Mouse (Mus musculus): Measurements from ENCODE around the gene Ccnd3.

Ccnd3 gene

GRCm38 (mm10) chr17:47504941-47505346 lies at the start of gene Ccnd3:
TSS of gene Ccnd3 (plus strand) at chr17:47505051.
- peak; percentile 69 to 75 for DNase-seq

DNA sequence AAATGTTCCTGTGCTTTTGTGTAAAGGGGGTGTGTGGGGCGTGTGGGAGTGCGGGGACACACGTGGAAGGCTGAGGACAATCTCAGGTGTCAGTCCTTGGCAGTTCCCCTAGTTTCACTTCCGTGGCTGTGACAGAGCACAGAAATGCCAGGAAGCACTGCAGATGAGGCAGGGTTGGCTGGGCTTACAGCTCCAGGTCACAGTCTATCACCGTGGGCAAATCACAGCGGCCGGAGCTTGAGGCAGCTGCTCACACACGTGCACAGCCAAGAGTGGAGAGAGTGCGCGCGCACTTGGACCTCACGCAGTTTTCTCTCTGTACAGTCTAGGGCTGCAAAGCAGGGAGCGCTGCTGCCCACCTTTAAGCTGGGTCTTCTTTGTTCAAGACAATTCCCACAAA lies 46.5 kb upstream of the Ccnd3 start:
- no peak for DNase-seq

DNA sequence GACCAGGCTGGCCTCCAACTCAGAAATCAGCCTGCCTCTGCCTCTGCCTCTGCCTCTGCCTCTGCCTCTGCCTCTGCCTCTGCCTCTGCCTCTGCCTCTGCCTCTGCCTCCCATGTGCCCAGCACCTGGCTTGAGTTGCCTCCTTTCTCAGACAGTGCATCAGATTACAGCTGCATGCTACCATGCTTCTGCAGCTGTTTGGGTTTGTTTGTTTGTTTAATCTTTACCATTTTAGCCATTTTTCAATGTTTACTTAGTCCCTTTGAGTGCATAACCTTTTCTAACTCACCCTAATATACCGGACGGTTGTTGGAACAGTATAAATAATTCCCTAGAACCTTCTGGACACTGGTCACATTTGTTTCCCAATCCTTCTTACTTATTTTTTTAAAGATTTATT lies 45.9 kb upstream of the Ccnd3 start:
- no peak for DNase-seq

- DNase-seq: no peak
These were observed 45.4 kb upstream of the Ccnd3 start for GRCm38 (mm10) chr17:47459341-47459919.

- DNase-seq: no peak
These were observed 43.2 kb upstream of the Ccnd3 start for GRCm38 (mm10) chr17:47461688-47462087.

DNA sequence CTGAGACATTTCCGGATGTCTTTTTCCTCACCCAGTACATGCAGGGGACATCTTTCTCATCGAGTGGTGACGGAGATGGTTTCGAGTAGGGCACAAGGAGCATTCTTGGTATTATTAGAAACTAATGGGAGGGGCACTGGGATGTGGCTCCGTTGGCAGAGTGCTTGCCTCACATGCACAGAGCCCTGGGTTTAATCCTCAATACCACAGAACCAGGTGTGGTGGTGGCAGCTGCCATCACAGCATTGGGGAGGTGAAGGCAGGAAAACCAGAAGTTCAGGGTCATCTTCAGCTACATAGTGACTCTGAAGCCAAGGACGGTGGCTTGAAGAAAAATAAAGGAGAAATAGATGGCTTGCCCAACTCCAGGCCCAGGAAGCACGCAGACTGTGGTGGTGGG lies 42.6 kb upstream of the Ccnd3 start:
- no peak for DNase-seq

- no peak for DNase-seq
These were observed 42.0 kb upstream of the Ccnd3 start for GRCm38 (mm10) chr17:47462728-47463388.

DNA sequence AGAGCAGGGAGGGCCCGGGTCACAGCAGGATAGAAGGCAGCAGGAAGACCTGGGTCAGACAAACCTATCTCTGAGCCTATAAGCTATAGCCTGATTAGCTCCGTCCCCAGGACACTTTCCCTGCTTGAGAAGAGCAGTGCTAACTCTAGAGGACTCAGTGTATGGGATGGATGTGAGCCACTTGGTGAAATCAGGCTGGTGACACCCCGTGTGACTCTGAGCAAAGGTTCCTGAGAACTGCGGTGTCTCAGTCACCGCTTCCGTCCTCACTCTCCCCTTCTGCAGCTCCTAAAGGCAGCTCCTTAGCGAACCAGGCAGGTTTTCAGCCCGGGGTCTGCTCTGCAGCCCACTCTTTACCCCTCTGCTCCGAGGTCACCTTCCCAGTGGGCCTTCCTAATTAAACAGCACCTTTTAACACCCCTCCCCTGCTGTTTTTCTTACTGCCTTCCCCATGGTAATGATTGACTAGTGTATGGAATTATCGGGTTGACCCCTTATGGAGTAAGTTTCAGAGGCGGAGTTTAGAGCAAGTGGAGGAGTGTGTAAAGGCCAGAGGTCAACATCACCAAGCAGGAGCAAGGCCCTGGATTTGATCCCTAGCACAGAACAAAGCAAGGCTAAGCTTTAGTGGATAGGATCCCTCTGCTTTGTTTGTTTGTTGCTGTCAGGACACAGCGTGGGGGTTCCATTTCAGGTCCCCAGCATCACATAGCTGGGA lies 40.4 kb upstream of the Ccnd3 start:
- no peak for DNase-seq

- no peak for DNase-seq
These were observed 39.8 kb upstream of the Ccnd3 start for GRCm38 (mm10) chr17:47465016-47465415.

DNA sequence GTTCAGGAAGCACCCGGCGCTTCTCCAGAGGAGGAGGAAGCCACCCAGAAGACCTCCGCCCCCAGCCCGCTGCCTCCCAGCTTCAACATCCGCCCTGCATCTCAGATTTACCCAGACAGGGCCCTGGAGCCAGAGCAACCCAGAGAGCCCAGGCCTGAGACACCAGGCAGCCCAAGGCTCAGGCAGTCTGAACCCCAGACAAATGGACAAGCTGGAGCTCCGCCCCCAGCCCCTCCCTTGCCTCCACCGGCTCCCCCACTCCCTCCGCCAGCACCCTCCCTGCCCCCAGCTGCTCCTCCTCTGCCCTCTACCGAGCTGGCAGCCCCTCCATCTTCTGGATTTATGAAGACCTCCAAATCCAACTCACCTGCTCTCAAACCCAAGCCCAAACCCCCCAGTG lies 38.6 kb upstream of the Ccnd3 start:
- no peak for DNase-seq

DNA sequence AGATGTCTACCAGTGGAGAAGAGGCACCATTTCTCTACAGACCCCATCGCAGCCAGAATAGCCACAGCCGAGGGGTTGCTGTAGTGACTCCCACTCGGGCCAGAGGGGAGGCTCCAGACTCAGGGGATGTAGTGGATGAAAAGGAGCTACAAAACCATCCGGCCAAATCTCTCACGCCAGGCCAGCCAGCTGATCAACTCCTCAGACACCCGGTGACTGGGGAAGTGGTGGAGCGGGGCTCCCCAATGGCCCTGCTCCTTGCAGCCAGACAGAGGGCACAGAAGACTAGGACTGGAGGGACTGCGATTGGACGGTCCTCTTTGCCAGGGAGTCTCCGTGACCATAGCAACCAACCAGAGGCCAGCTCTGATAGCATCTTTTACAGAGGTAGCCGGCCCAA lies 37.2 kb upstream of the Ccnd3 start:
- no peak for DNase-seq

DNA sequence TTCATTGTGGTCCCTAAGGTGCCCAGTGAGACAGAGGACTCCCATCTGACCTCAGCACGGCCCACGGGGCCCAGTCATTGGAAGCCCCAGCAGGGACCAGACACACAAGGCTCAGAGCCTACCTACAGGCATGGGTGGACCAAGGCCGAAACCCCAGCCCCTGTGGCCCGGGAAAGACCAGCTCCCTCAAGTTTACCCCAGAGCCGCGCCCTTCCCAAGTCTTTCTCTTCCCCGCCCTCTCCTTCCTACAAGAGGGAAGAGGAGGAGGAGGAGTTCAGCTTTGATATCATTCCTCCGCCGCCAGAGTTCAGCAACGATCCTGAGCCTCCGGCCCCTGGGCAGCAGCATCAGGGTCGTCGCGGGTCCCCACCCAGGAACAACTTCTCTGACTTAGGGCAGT lies 36.8 kb upstream of the Ccnd3 start:
- no peak for DNase-seq

DNA sequence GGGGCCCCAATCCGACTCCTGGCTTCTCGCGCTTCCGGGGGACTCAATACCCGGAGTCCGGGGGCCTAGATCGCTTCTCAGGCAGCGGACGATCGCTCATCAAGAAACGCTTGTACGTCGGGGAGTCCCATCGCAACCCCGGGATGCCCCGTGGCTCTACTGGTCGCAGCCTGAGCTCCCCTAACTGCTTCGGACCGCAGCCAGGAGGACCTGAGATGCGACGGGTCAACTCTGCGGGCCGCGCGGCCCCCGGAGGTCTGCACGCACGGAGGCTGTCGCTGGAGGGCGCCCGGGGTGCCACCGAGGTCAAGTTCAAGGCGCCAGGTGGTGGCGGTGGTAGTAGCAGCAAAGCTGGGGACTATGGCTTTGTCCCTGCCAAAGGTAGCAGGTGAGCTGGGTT lies 36.4 kb upstream of the Ccnd3 start:
- no peak for DNase-seq

- no peak for DNase-seq
These were observed 35.2 kb upstream of the Ccnd3 start for GRCm38 (mm10) chr17:47469642-47470041.

- DNase-seq: no peak
These were observed 34.7 kb upstream of the Ccnd3 start for GRCm38 (mm10) chr17:47470121-47470520.

- no peak for DNase-seq
These were observed 34.2 kb upstream of the Ccnd3 start for GRCm38 (mm10) chr17:47470686-47471085.

- DNase-seq: no peak
These were observed 32.2 kb upstream of the Ccnd3 start for GRCm38 (mm10) chr17:47472435-47473350.

DNA sequence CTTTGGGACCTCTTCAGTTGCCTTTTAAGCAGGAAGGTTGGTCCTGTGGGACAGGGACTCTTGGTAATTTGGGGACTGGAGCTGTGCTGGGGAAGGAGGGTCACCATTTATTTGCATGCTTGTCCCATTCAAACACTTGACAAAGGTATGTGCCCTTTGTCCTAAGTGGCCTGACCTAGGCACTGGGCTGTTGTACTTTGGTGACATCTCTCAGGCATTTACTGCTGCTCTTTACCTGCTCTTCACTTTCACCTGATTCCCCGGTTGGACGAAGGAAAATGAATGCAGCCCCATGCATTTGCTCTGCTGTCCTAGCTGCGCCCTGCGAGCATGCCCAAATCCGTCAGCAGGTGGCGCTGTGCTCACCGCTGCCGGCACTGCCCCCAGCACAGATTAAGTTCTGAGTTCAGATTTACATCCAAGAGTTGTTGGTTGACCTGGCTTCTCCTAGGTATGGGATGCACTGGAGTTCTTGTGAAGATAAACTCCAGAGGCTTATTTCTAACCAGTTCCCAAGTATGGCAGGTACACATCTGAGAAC lies 31.3 kb upstream of the Ccnd3 start:
- DNase-seq: peak in 1 of 2 experiments; percentile 46

GRCm38 (mm10) chr17:47474250-47474649 lies 30.6 kb upstream of the Ccnd3 start:
- DNase-seq: no peak

DNA sequence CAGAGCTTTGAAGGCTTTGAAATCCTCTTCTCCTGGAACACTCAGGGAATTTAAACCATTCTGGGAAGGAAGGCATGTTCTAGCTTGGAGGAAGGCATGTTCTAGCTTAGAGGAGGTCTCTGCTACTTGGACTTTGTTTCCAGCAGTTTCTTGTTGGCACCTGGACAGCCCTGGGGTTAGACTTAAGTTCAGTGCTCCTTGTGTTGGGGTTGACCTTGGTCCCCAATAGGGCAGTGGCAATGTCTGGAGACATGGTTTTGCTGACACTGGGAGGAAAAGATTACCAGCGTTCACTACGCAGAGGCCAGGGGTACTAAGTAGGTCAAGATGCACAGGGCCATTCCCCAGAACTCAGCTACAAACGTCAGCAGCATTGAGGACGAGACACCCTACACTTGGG lies 29.7 kb upstream of the Ccnd3 start:
- DNase-seq: peak; percentile 61 to 77

DNA sequence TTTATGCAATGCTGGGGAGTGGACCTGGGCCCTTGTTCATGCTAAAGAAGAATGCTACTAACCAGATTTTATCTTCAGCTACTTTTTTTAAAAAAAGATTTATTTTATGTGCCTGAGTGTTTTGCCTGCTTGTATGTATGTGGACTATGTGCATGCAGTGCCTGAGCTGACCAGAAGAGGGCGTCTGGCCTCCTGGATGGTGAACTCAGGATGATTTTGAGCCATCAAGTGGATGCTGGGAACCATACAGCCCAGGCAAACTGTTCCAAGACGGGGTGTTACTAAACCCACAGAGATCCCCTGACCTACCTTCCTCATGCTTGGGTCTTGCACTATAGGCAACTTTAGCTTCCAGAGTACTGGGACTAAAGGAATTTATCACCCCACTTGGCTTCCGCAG lies 29.1 kb upstream of the Ccnd3 start:
- no peak for DNase-seq

DNA sequence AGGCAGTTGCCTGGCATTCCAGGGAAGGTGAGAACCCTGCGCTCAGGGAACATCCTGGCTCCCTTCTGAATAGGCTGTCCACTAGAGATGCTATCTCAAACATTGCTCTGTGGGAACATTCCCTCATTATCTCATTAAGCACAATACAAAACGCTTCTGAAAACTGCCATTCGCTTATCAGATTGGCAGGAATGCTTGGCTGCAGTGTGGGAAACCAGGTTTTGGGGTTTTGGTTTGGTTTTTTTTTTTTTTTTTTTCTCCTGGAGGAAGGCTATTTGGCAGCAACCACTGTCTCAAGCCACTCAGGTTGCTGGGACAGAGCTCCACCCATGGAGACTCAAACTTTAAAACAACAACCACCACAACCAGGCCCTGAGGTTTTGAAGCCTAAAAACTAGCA lies 25.0 kb upstream of the Ccnd3 start:
- no peak for DNase-seq

- peak; percentile 59 to 79 for DNase-seq
These were observed 22.4 kb upstream of the Ccnd3 start for GRCm38 (mm10) chr17:47482401-47482800.

Data from kidney, adult 8-10 months (tissue).